Mouse (Mus musculus) cerebellum, adult 2 months (tissue): ENCODE data around the gene Ptpn14.

Source experiments
- CTCF ChIP-seq: fragments of 200-500 bp; IDR thresholded peaks from 2 replicates; pipeline ENCODE4 v1.5.1; 2011; ENCODE audit warnings: low read depth, mild to moderate bottlenecking, control low read depth, low read length, moderate library complexity, borderline replicate concordance; ENCODE audit not compliant: insufficient read depth
- POLR2A ChIP-seq: fragments of 200-500 bp; IDR thresholded peaks from 2 replicates; pipeline ENCODE4 v1.6.1; 2011; ENCODE audit warnings: low read length, control low read depth, borderline replicate concordance; ENCODE audit not compliant: insufficient read depth

DNA sequence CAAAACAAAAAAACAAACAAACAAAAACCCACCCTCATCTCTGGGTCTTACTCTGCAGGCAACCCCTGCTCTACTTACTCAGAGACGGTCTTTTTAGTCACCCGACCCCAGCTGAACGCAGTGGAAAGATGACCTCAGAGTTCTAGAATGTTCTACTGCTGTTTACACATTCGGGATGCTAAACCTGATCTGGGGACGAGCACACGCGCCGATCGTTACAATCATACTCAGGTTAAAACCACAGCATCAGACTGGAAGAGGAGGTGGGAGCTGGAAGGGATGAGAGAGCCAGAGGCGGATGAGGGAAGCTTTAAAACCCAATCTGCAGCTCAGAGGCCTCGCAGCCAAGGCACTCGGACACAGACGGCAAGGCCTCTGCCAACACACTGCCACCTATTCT lies 170.6 kb downstream of the Ptpn14 start:
- TF ChIP-seq POLR2A (no peak), CTCF (no peak)
